Mouse (Mus musculus) liver, adult 2 months (tissue): Measurements from ENCODE around the gene Pik3ca.

Experiments
- CTCF ChIP-seq: fragments of 200-500 bp; IDR thresholded peaks from 2 replicates; pipeline ENCODE4 v1.5.1; 2011; ENCODE audit warnings: low read depth, low read length, control low read depth
- POLR2A ChIP-seq: fragments of 200-500 bp; IDR thresholded peaks from 2 replicates; pipeline ENCODE4 v1.6.1; 2011; ENCODE audit warnings: low read length, control low read depth; ENCODE audit not compliant: insufficient read depth; ENCODE audit errors: extremely low read depth

DNA sequence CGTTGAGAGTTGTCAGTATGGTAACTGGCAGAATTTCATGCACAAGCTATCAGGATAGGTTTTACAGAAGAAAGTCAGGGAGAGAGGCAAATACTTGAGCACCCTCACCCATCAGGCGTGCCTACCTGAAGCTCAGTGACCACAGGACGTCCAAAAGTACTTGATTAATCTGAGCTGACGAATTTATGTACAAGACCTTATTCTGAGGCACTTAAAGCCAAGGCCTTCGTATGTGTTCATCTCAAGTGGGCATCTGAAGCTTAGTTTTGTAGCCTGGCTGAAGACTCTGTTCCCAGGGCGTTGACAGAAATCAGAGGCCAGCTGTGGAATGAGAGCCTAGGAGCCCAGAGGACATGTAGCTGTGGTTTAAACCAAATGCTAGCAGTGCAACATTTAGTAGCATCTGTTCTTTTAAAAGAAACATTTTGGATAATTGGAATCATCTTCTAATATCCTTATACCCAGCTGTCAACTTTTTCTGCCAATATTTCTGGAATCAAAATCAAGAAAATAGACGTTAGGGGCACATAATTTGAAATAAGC lies 15.1 kb downstream of the Pik3ca start:
- TF ChIP-seq POLR2A (no peak), CTCF (no peak)
